In the genomic region with DNA sequence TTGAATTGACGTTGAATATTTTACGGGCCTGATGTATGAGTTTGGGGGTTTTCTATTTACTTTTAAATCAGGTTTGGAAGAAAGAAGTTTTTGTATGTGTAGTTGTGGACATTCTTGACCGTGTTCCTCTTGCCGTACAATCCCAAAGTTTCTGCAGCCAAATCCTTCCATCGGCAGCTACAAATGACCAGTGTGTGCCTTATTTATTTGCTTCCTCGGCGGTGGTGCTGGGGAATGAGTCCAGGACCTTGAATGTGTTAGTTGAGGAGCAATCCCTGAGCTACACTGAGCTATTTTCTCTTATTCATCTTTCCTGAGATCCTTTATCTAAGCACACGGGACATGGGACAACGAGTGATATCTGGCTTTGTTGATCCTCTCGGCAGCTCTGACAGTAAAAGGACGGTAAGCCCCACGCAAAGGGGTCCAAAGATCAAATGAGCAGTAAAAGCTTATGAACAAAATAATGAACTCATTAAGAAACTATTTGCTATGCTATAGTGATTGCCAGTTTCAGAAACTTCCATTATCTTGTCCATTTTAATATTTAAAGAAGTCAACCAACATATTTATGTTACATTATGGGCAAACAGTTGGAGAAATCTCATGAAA, we compare ENCODE assay signal across 8 mouse cellular contexts. TPM values are rescaled to one million over a fixed set of nuclear protein-coding genes. Genes with fewer than 3 reads are reported as not detected.
DNase-seq lines count a peak whose midpoint lies in the region; ATAC-seq lines count a peak whose summit lies in the region.
"Had no signal": no experiment of that assay in that cellular context is flagged by ENCODE, and none has a peak within 500 bp of the region (broad histone marks: within the 10 kb centered on the region; RNA-seq: fewer than 3 reads in every experiment).

No protein-coding gene starts in this region.

- peak; percentile 36 for DNase-seq in kidney, adult 9 months
- DNase-seq in kidney, adult 8-10 months, result no peak
- no peak for DNase-seq in embryonic facial prominence, embryonic 11.5 days (ENCODE audit: low spot score)
- DNase-seq in liver, embryonic 11.5 days (ENCODE audit: low spot score), result no peak
- DNase-seq in left cerebral cortex, adult 11 months (ENCODE audit: low spot score), result no peak
- DNase-seq: adrenal gland, adult 2 months had no signal

- H3K27me3 ChIP-seq in embryonic facial prominence, embryonic 11.5 days (ENCODE audit: control insufficient read depth, insufficient read depth, low read length), result no peaks in the 10 kb centered on the region
- no peaks in the 10 kb centered on the region for H3K27me3 ChIP-seq in embryonic facial prominence, embryonic 15.5 days
- H3K27me3 ChIP-seq in liver, embryonic 11.5 days (replicated peaks; ENCODE audit: control insufficient read depth, insufficient read depth, low read length), result peaks cover 4% of the 10 kb centered on the region; the same call in 1 of the 2 replicates

- no peaks in the 10 kb centered on the region for H3K36me3 ChIP-seq in embryonic facial prominence, embryonic 11.5 days (replicated peaks; ENCODE audit: control insufficient read depth, insufficient read depth, low read depth, low read length)
- H3K36me3 ChIP-seq in embryonic facial prominence, embryonic 15.5 days, result no peaks in the 10 kb centered on the region
- H3K36me3 ChIP-seq in liver, embryonic 11.5 days (ENCODE audit: control insufficient read depth, insufficient read depth, low read length), result no peaks in the 10 kb centered on the region

- H3K4me1 ChIP-seq in embryonic facial prominence, embryonic 11.5 days (ENCODE audit: control insufficient read depth, insufficient read depth, low read length), result peaks cover 14% of the 10 kb centered on the region
- H3K4me1 ChIP-seq in embryonic facial prominence, embryonic 15.5 days, result peaks cover 48% of the 10 kb centered on the region
- H3K4me1 ChIP-seq in liver, embryonic 11.5 days (replicated peaks; ENCODE audit: control insufficient read depth, insufficient read depth, low read length), result peaks cover 46% of the 10 kb centered on the region

- H3K4me3 ChIP-seq in embryonic facial prominence, embryonic 11.5 days (ENCODE audit: low read depth, low read length), result no peak overlapping the region
- H3K4me3 ChIP-seq in embryonic facial prominence, embryonic 15.5 days (replicated peaks), result no peak overlapping the region
- no peak overlapping the region for H3K4me3 ChIP-seq in liver, embryonic 11.5 days (ENCODE audit: low read depth, low read length)

- no peak overlapping the region for H3K4me2 ChIP-seq in embryonic facial prominence, embryonic 11.5 days (ENCODE audit: low read depth, low read length)
- H3K4me2 ChIP-seq in embryonic facial prominence, embryonic 15.5 days (replicated peaks), result no peak overlapping the region
- H3K4me2 ChIP-seq in liver, embryonic 11.5 days, result no peak overlapping the region

- peak overlapping the region; percentile 96 for H3K27ac ChIP-seq in embryonic facial prominence, embryonic 11.5 days (replicated peaks; ENCODE audit: low read depth, low read length)
- peak overlapping the region; percentile 74 for H3K27ac ChIP-seq in embryonic facial prominence, embryonic 15.5 days (replicated peaks)
- peak overlapping the region; percentile 49 for H3K27ac ChIP-seq in liver, embryonic 11.5 days (ENCODE audit: low read depth, low read length)

- no peak for ATAC-seq in embryonic facial prominence, embryonic 11.5 days (replicated peaks; ENCODE audit: insufficient number of reproducible peaks, low FRiP score, low TSS enrichment, low read depth)
- no peak for ATAC-seq in embryonic facial prominence, embryonic 15.5 days (ENCODE audit: insufficient number of reproducible peaks, low FRiP score, low TSS enrichment, low read depth)
- no peak for ATAC-seq in liver, embryonic 11.5 days (replicated peaks; ENCODE audit: low FRiP score)
- ATAC-seq in inflammation-experienced regulatory T-cells, adult 6 months, result no peak

- 0 out of 2 replicates have a peak overlapping the region, but pooled peaks have one; percentile 1 for H3K9ac ChIP-seq in embryonic facial prominence, embryonic 11.5 days (replicated peaks; ENCODE audit: low read length)
- H3K9ac ChIP-seq in embryonic facial prominence, embryonic 15.5 days, result no peak overlapping the region
- no peak overlapping the region for H3K9ac ChIP-seq in liver, embryonic 11.5 days (ENCODE audit: low read depth, low read length)

- WGBS in embryonic facial prominence, embryonic 11.5 days, result 27% methylated on average over 12 of the region's 12 CpGs
- 40% methylated on average over 12 of the region's 12 CpGs for WGBS in embryonic facial prominence, embryonic 15.5 days
- 49% methylated on average over 12 of the region's 12 CpGs for WGBS in liver, embryonic 11.5 days

- no peaks in the 10 kb centered on the region for H3K9me3 ChIP-seq in embryonic facial prominence, embryonic 11.5 days (replicated peaks; ENCODE audit: control insufficient read depth, low read length)
- no peaks in the 10 kb centered on the region for H3K9me3 ChIP-seq in embryonic facial prominence, embryonic 15.5 days (replicated peaks)
- no peaks in the 10 kb centered on the region for H3K9me3 ChIP-seq in liver, embryonic 11.5 days (ENCODE audit: control insufficient read depth, low read length)

RNA-seq across cellular contexts. Expression of gene Fignl1, which starts 22.2 kb away (rescaled TPM):
- polyA plus RNA-seq in embryonic facial prominence, embryonic 11.5 days (2014; fragmentation: Nextera tagmentation; extraction: Ambion mirVana), result 103 and 119 TPM in 2 replicates
- polyA plus RNA-seq in embryonic facial prominence, embryonic 15.5 days (2015; fragmentation: Nextera tagmentation; extraction: Ambion mirVana), result 43.1 and 45.2 TPM in 2 replicates
- 122 and 151 TPM in 2 replicates for polyA plus RNA-seq in liver, embryonic 11.5 days (2014; fragmentation: Nextera tagmentation; extraction: Ambion mirVana)
- 10 to 100 TPM in 2 of 3 experiments, 1 to 10 TPM in 1; 8.4 to 75.9 (median 10.4) TPM for polyA plus RNA-seq in inflammation-experienced regulatory T-cells, adult 6 months (2017; shearing (Covaris generic))
